Mouse (Mus musculus) retina, postnatal 7 days (tissue): ENCODE measurements around the gene Gm3591.
"Not testable (repeated sequence)": the region's sequence is repeated elsewhere in the genome, so short reads cannot be mapped to it uniquely, and the experiment has no call there.

Experiments
- DNase-seq: peaks from one replicate; pipeline ENCODE4 v3.0.0-alpha.2; 2012; ENCODE audit warnings: low read depth, low spot score

Gene Gm3591

GRCm38 (mm10) chr14:6412382-6412781, at the start of gene Gm3591:
TSS of gene Gm3591 (minus strand) at chr14:6412482.
- not testable (repeated sequence) for DNase-seq

GRCm38 (mm10) chr14:6444511-6444910, 32.2 kb upstream of the Gm3591 start, which contains the start of gene Gm3594:
TSS of gene Gm3594 (minus strand) at chr14:6444611.
- DNase-seq, result not testable (repeated sequence)

GRCm38 (mm10) chr14:6440774-6441173, 28.5 kb upstream of the Gm3591 start:
- DNase-seq, result not testable (repeated sequence)

- not testable (repeated sequence) for DNase-seq
These were observed 27.9 kb upstream of the Gm3591 start for GRCm38 (mm10) chr14:6440206-6440605.

- not testable (repeated sequence) for DNase-seq
These were observed 14.5 kb upstream of the Gm3591 start for GRCm38 (mm10) chr14:6426766-6427165.

- not testable (repeated sequence) for DNase-seq
These were observed 14.1 kb upstream of the Gm3591 start for GRCm38 (mm10) chr14:6426353-6426752.

- not testable (repeated sequence) for DNase-seq
These were observed 22.1 kb downstream of the Gm3591 start, which contains the start of gene Gm16440 for GRCm38 (mm10) chr14:6390219-6390618. TSS of gene Gm16440 (minus strand) at chr14:6390319.
